Comparison of ENCODE assay signal across 8 mouse cellular contexts in genomic region chr5:135007802-135008571, GRCm38 (mm10). TPM values are rescaled to one million over a fixed set of nuclear protein-coding genes. Genes with fewer than 3 reads are reported as not detected.
DNase-seq lines count a peak whose midpoint lies in the region; ATAC-seq and TF ChIP-seq lines count a peak whose summit lies in the region.

No protein-coding gene starts in this region.

- no peak for ATAC-seq in heart, embryonic 16.5 days (replicated peaks; ENCODE audit: extremely low read depth, insufficient read depth, low FRiP score)
- no peak for ATAC-seq in inflammation-experienced regulatory T-cells, adult 6 months

- peak overlapping the region; percentile 64 for H3K4me2 ChIP-seq in heart, embryonic 16.5 days (ENCODE audit: low read depth, low read length)

- peak overlapping the region; percentile 72 for H3K9ac ChIP-seq in heart, embryonic 16.5 days (ENCODE audit: low read length)
- H3K9ac ChIP-seq in liver, adult 2 months (ENCODE audit: low read depth, low read length): peak overlapping the region; percentile 75

- WGBS in heart, embryonic 16.5 days: 30% methylated on average over 16 of the region's 16 CpGs
- WGBS in liver, adult 2 months: 46% methylated on average over 16 of the region's 16 CpGs

- no peaks in the 10 kb centered on the region for H3K27me3 ChIP-seq in heart, embryonic 16.5 days (ENCODE audit: control insufficient read depth, insufficient read depth, low read length)
- H3K27me3 ChIP-seq in liver, adult 2 months (ENCODE audit: control insufficient read depth, insufficient read depth, low read length): no peaks in the 10 kb centered on the region

- DNase-seq in layer of hippocampus, adult 9-11 months: peak; percentile 54
- no peak for DNase-seq in layer of hippocampus, postnatal 14 days (ENCODE audit: low spot score in 2 of 2)
- DNase-seq in brain, embryonic 14.5 days (ENCODE audit: low read depth): peak; percentile 40
- peak; percentile 59 for DNase-seq in liver, adult 2 months (ENCODE audit: extremely low read depth, low read depth, low spot score)
- peak; percentile 47 to 55 for DNase-seq in natural killer cell, adult 2 months (ENCODE audit: low spot score in 2 of 2)
- no peak for DNase-seq in urinary bladder, postnatal 25 days (ENCODE audit: low spot score)

- peak; percentile 14; the same call in 1 of the 2 replicates for TF ChIP-seq CTCF in brain, embryonic 14.5 days (IDR thresholded peaks at IDR 0.05; ENCODE audit: borderline replicate concordance, extremely low read depth, insufficient read depth, insufficient read length)
- TF ChIP-seq CTCF in liver, adult 2 months (IDR thresholded peaks at IDR 0.05; ENCODE audit: low read depth, low read length): no peak

- H3K4me3 ChIP-seq in heart, embryonic 16.5 days (ENCODE audit: low read length): peak overlapping the region; percentile 75
- peak overlapping the region; percentile 62 for H3K4me3 ChIP-seq in liver, adult 2 months (ENCODE audit: insufficient read depth, low read depth, low read length)

- H3K27ac ChIP-seq in heart, embryonic 16.5 days (ENCODE audit: low read length): peak overlapping the region; percentile 98
- peak overlapping the region; percentile 92 for H3K27ac ChIP-seq in liver, adult 2 months (replicated peaks; ENCODE audit: insufficient read depth, low read depth, low read length)

- 0 out of 2 replicates have a peak, but pooled peaks cover 3% of the 10 kb centered on the region for H3K36me3 ChIP-seq in heart, embryonic 16.5 days (ENCODE audit: control insufficient read depth, insufficient read depth)
- H3K36me3 ChIP-seq in liver, adult 2 months (ENCODE audit: control insufficient read depth, insufficient read depth, low read length): no peaks in the 10 kb centered on the region

- no peaks in the 10 kb centered on the region for H3K9me3 ChIP-seq in heart, embryonic 16.5 days (replicated peaks; ENCODE audit: control insufficient read depth, low read length)

- peaks cover 8% of the 10 kb centered on the region; the same call in 1 of the 2 replicates for H3K79me2 ChIP-seq in liver, adult 2 months (ENCODE audit: control insufficient read depth, insufficient read depth, low read length)

- TF ChIP-seq POLR2A in brain, embryonic 14.5 days (IDR thresholded peaks at IDR 0.05; ENCODE audit: borderline replicate concordance, extremely low read depth, insufficient read depth, insufficient read length, poor library complexity, severe bottlenecking): no peak
- TF ChIP-seq POLR2A in liver, adult 2 months (IDR thresholded peaks at IDR 0.05; ENCODE audit: extremely low read depth, insufficient read depth, low read length): no peak

- peaks cover 7% of the 10 kb centered on the region for H3K4me1 ChIP-seq in heart, embryonic 16.5 days (ENCODE audit: control insufficient read depth, insufficient read depth, low read length)
- peaks cover 13% of the 10 kb centered on the region for H3K4me1 ChIP-seq in liver, adult 2 months (ENCODE audit: control insufficient read depth, insufficient read depth, low read length)

RNA-seq across cellular contexts. Expression of gene Abhd11, which starts 1.0 kb away (rescaled TPM):
- total RNA-seq in layer of hippocampus, postnatal 14 days (2021): 10 to 100 TPM; 39.3 to 40.4 TPM
- 65.6 and 94.1 TPM in 2 replicates for polyA plus RNA-seq in brain, embryonic 14.5 days (2012; rRNA removed)
- 74.5 and 78.6 TPM in 2 replicates for polyA plus RNA-seq in heart, embryonic 16.5 days (2015; fragmentation: Nextera tagmentation; extraction: Ambion mirVana)
- 35.9 and 38.1 TPM in 2 replicates for total RNA-seq in liver, adult 2 months (2014; rRNA removed)
- 77.6 and 78.8 TPM in 2 replicates for polyA plus RNA-seq in liver, adult 2 months (2012; rRNA removed)
- polyA plus RNA-seq in inflammation-experienced regulatory T-cells, adult 6 months (2017; shearing (Covaris generic)): 10 to 100 TPM; 26.7 to 80.0 (median 60.4) TPM

RNA-seq across cellular contexts. Expression of gene Stx1a, which starts 15.3 kb away (rescaled TPM):
- total RNA-seq in layer of hippocampus, postnatal 14 days (2021): 100 to 1,000 TPM; 157 to 160 TPM
- 151 and 152 TPM in 2 replicates for polyA plus RNA-seq in brain, embryonic 14.5 days (2012; rRNA removed)
- polyA plus RNA-seq in heart, embryonic 16.5 days (2015; fragmentation: Nextera tagmentation; extraction: Ambion mirVana): 6.0 and 7.4 TPM in 2 replicates
- 0.09 and 0.13 TPM in 2 replicates for total RNA-seq in liver, adult 2 months (2014; rRNA removed)
- polyA plus RNA-seq in liver, adult 2 months (2012; rRNA removed): 1.1 and 1.3 TPM in 2 replicates
- polyA plus RNA-seq in inflammation-experienced regulatory T-cells, adult 6 months (2017; shearing (Covaris generic)): 10 to 100 TPM in 2 of 3 experiments, 1 to 10 TPM in 1; 4.4 to 24.9 (median 20.8) TPM

RNA-seq across cellular contexts. Expression of gene Cldn3, which starts 22.0 kb away (rescaled TPM):
- 1 to 10 TPM; 2.0 to 2.7 TPM for total RNA-seq in layer of hippocampus, postnatal 14 days (2021)
- 2.8 and 4.7 TPM in 2 replicates for polyA plus RNA-seq in brain, embryonic 14.5 days (2012; rRNA removed)
- 8.0 and 32.8 TPM in 2 replicates for polyA plus RNA-seq in heart, embryonic 16.5 days (2015; fragmentation: Nextera tagmentation; extraction: Ambion mirVana)
- total RNA-seq in liver, adult 2 months (2014; rRNA removed): 49.9 and 86.6 TPM in 2 replicates
- polyA plus RNA-seq in liver, adult 2 months (2012; rRNA removed): 290 and 291 TPM in 2 replicates
- polyA plus RNA-seq in inflammation-experienced regulatory T-cells, adult 6 months (2017; shearing (Covaris generic)): not detected

RNA-seq across cellular contexts. Expression of gene Dnajc30, which starts 56.0 kb away (rescaled TPM):
- total RNA-seq in layer of hippocampus, postnatal 14 days (2021): 10 to 100 TPM; 37.0 to 37.4 TPM
- 34.8 and 35.9 TPM in 2 replicates for polyA plus RNA-seq in brain, embryonic 14.5 days (2012; rRNA removed)
- polyA plus RNA-seq in heart, embryonic 16.5 days (2015; fragmentation: Nextera tagmentation; extraction: Ambion mirVana): 28.8 and 30.9 TPM in 2 replicates
- total RNA-seq in liver, adult 2 months (2014; rRNA removed): 7.1 and 8.6 TPM in 2 replicates
- polyA plus RNA-seq in liver, adult 2 months (2012; rRNA removed): 39.9 and 45.7 TPM in 2 replicates
- 10 to 100 TPM; 18.9 to 32.0 (median 30.4) TPM for polyA plus RNA-seq in inflammation-experienced regulatory T-cells, adult 6 months (2017; shearing (Covaris generic))

RNA-seq across cellular contexts. Expression of gene Bud23, which starts 56.8 kb away (rescaled TPM):
- 10 to 100 TPM; 49.4 to 51.6 TPM for total RNA-seq in layer of hippocampus, postnatal 14 days (2021)
- 81.8 and 112 TPM in 2 replicates for polyA plus RNA-seq in brain, embryonic 14.5 days (2012; rRNA removed)
- 59.7 and 70.4 TPM in 2 replicates for polyA plus RNA-seq in heart, embryonic 16.5 days (2015; fragmentation: Nextera tagmentation; extraction: Ambion mirVana)
- total RNA-seq in liver, adult 2 months (2014; rRNA removed): 32.7 and 38.4 TPM in 2 replicates
- polyA plus RNA-seq in liver, adult 2 months (2012; rRNA removed): 50.9 and 51.7 TPM in 2 replicates
- polyA plus RNA-seq in inflammation-experienced regulatory T-cells, adult 6 months (2017; shearing (Covaris generic)): 10 to 100 TPM; 63.3 to 71.1 (median 67.0) TPM

Comparison
In these comparisons a context has a peak if more than half of its experiments do, and no peak if none do; other contexts are left out.
1. DNase-seq: peak in layer of hippocampus, adult 9-11 months (single experiment), brain, embryonic 14.5 days (single experiment), liver, adult 2 months (single experiment) and natural killer cell, adult 2 months (2 of 2); none in layer of hippocampus, postnatal 14 days (0 of 2) and urinary bladder, postnatal 25 days (single experiment).